Mouse (Mus musculus): Measurements from ENCODE around the gene Gdpgp1.
A peak's percentile ranks its signal among the peaks of the same experiment; 100 is the strongest.

Gdpgp1 gene

GRCm38 (mm10) chr7:80221179-80221750 is 11.4 kb upstream of the Gdpgp1 start:
- no peak for DNase-seq (ENCODE audit: low spot score in 2 of 2)

GRCm38 (mm10) chr7:80227065-80227464 is 5.6 kb upstream of the Gdpgp1 start:
- DNase-seq (ENCODE audit: low spot score in 2 of 2), result no peak

- DNase-seq (ENCODE audit: low spot score in 2 of 2), result no peak
These were observed 2.5 kb upstream of the Gdpgp1 start for GRCm38 (mm10) chr7:80230196-80230595.

GRCm38 (mm10) chr7:80231971-80232488 is 635 bp upstream of the Gdpgp1 start:
- DNase-seq (ENCODE audit: low spot score in 2 of 2), result no peak

- no peak for DNase-seq (ENCODE audit: low spot score in 2 of 2)
These were observed 1.1 kb downstream of the Gdpgp1 start for GRCm38 (mm10) chr7:80233799-80234198.

GRCm38 (mm10) chr7:80238542-80238941 is 5.9 kb downstream of the Gdpgp1 start:
- no peak for DNase-seq (ENCODE audit: low spot score in 2 of 2)

- no peak for DNase-seq (ENCODE audit: low spot score in 2 of 2)
These were observed 9.0 kb downstream of the Gdpgp1 start for GRCm38 (mm10) chr7:80241661-80242060.

- no peak for DNase-seq (ENCODE audit: low spot score in 2 of 2)
These were observed 12.2 kb downstream of the Gdpgp1 start for GRCm38 (mm10) chr7:80244851-80245250.

- peak; percentile 95 to 97 for DNase-seq (ENCODE audit: low spot score in 2 of 2)
These were observed 13.6 kb downstream of the Gdpgp1 start, which contains the start of gene Ttll13 for GRCm38 (mm10) chr7:80246148-80246721. Gene Ttll13, plus strand, starts transcription at chr7:80246376.

GRCm38 (mm10) chr7:80246859-80247258 is 14.2 kb downstream of the Gdpgp1 start:
- no peak for DNase-seq (ENCODE audit: low spot score in 2 of 2)

- DNase-seq (ENCODE audit: low spot score in 2 of 2), result no peak
These were observed 19.8 kb downstream of the Gdpgp1 start for GRCm38 (mm10) chr7:80252437-80252836.

GRCm38 (mm10) chr7:80252886-80253285 is 20.2 kb downstream of the Gdpgp1 start:
- DNase-seq (ENCODE audit: low spot score in 2 of 2), result no peak

GRCm38 (mm10) chr7:80255981-80256380 is 23.3 kb downstream of the Gdpgp1 start:
- DNase-seq (ENCODE audit: low spot score in 2 of 2), result no peak

- DNase-seq (ENCODE audit: low spot score in 2 of 2), result no peak
These were observed 25.0 kb downstream of the Gdpgp1 start for GRCm38 (mm10) chr7:80257706-80258105.

- peak; percentile 80 to 90 for DNase-seq (ENCODE audit: low spot score in 2 of 2)
These were observed 28.1 kb downstream of the Gdpgp1 start, which contains the start of gene Ngrn for GRCm38 (mm10) chr7:80260625-80261371. Gene Ngrn, plus strand, starts transcription at chr7:80261215.

GRCm38 (mm10) chr7:80261372-80261990 is 28.8 kb downstream of the Gdpgp1 start:
- no peak for DNase-seq (ENCODE audit: low spot score in 2 of 2)

- no peak for DNase-seq (ENCODE audit: low spot score in 2 of 2)
These were observed 31.9 kb downstream of the Gdpgp1 start for GRCm38 (mm10) chr7:80264606-80265005.

- DNase-seq (ENCODE audit: low spot score in 2 of 2), result no peak
These were observed 35.1 kb downstream of the Gdpgp1 start for GRCm38 (mm10) chr7:80267764-80268163.

GRCm38 (mm10) chr7:80268897-80269750 is 36.5 kb downstream of the Gdpgp1 start, which contains the start of gene Vps33b:
Gene Vps33b, plus strand, starts transcription at chr7:80269649.
- DNase-seq (ENCODE audit: low spot score in 2 of 2), result peak; percentile 90 to 97

GRCm38 (mm10) chr7:80269751-80270255 is 37.1 kb downstream of the Gdpgp1 start:
- DNase-seq (ENCODE audit: low spot score in 2 of 2), result no peak

- no peak for DNase-seq (ENCODE audit: low spot score in 2 of 2)
These were observed 40.8 kb downstream of the Gdpgp1 start for GRCm38 (mm10) chr7:80273456-80273855.
